Mouse (Mus musculus): ENCODE results near the gene Dennd4a. TPM values are rescaled to one million over a fixed set of nuclear protein-coding genes. Genes with fewer than 3 reads are reported as not detected.

Gene Dennd4a
- polyA plus RNA-seq, 1 experiment from 2014 or later = 19.7 TPM

DNA sequence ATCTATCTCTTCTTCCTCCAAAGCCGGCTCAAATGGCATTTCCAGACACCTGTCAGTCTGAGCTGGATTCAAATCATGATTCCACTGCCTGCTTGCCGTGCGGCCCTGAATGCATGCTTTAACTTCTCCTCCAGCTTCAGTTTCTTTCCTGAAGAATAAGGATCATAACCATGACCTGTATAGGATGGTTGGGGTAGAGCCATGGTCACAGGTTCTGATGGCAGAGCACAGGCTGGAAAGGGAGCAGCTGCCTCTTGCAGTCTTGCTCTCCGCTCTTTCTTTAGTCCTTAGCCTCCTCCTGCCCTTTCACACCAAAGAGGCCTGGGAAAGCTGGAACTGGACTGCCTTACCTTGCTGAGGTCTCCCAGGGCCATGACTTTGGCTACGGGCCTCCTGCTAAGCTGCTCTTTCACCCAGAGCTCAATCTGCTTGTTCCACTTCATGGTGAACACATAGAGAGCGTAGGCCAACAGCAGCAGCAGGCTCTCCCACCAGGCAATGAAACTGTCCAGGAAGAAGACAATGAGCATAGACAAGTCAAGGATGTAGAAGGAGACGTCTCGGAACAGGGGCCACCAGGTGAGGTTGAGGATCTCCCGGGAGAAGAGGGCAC, 136.4 kb downstream of the Dennd4a start:
- no peak overlapping the region for H3K27ac ChIP-seq (ENCODE audit: low read depth, low read length)
- H3K4me1 ChIP-seq (ENCODE audit: control insufficient read depth, insufficient read depth, low read length) = peaks cover 4% of the 10 kb centered on the region; the same call in 1 of the 2 replicates
- WGBS = 92% methylated on average over 9 of the region's 9 CpGs
- H3K9ac ChIP-seq (replicated peaks; ENCODE audit: low read depth, low read length) = no peak overlapping the region
- H3K36me3 ChIP-seq (ENCODE audit: control insufficient read depth, insufficient read depth, low read length) = no peaks in the 10 kb centered on the region
- H3K9me3 ChIP-seq (ENCODE audit: control insufficient read depth, low read length) = no peaks in the 10 kb centered on the region
- no peak for ATAC-seq (ENCODE audit: low read depth)
- H3K4me2 ChIP-seq (ENCODE audit: low read depth, low read length) = no peak overlapping the region
- no peak overlapping the region for H3K4me3 ChIP-seq (ENCODE audit: low read depth, low read length)
- no peaks in the 10 kb centered on the region for H3K27me3 ChIP-seq (ENCODE audit: control insufficient read depth, insufficient read depth, low read length)

GRCm38 (mm10) chr9:64951161-64951657, 140.1 kb downstream of the Dennd4a start, which contains the start of gene Slc24a1:
TSS of gene Slc24a1 (minus strand) at chr9:64951607.
- no peak within 1 kb of the TSS for H3K27ac ChIP-seq (ENCODE audit: low read depth, low read length)
- no peaks in the 10 kb centered on the region for H3K27me3 ChIP-seq (ENCODE audit: control insufficient read depth, insufficient read depth, low read length)
- 48% methylated on average over 11 of the region's 11 CpGs for WGBS
- no peak within 1 kb of the TSS for H3K4me3 ChIP-seq (ENCODE audit: low read depth, low read length)
- H3K36me3 ChIP-seq (ENCODE audit: control insufficient read depth, insufficient read depth, low read length) = no peaks in the 10 kb centered on the region
- no peak within 1 kb of the TSS for H3K4me2 ChIP-seq (ENCODE audit: low read depth, low read length)
- H3K9ac ChIP-seq (replicated peaks; ENCODE audit: low read depth, low read length) = no peak within 1 kb of the TSS
- H3K9me3 ChIP-seq (ENCODE audit: control insufficient read depth, low read length) = no peaks in the 10 kb centered on the region
- ATAC-seq (ENCODE audit: low read depth) = no peak
- H3K4me1 ChIP-seq (ENCODE audit: control insufficient read depth, insufficient read depth, low read length) = no peaks in the 10 kb centered on the region

GRCm38 (mm10) chr9:64952055-64952454, 140.9 kb downstream of the Dennd4a start:
- Histone ChIP-seq H3K9ac (replicated peaks; ENCODE audit: low read depth, low read length) (no peak overlapping the region), H3K4me1 (ENCODE audit: control insufficient read depth, insufficient read depth, low read length) (no peaks in the 10 kb centered on the region), H3K27ac (ENCODE audit: low read depth, low read length) (no peak overlapping the region), H3K4me2 (ENCODE audit: low read depth, low read length) (no peak overlapping the region), H3K27me3 (ENCODE audit: control insufficient read depth, insufficient read depth, low read length) (no peaks in the 10 kb centered on the region), H3K36me3 (ENCODE audit: control insufficient read depth, insufficient read depth, low read length) (no peaks in the 10 kb centered on the region), H3K9me3 (ENCODE audit: control insufficient read depth, low read length) (no peaks in the 10 kb centered on the region), H3K4me3 (ENCODE audit: low read depth, low read length) (no peak overlapping the region)
- WGBS = 25% methylated on average over 5 of the region's 5 CpGs
- no peak for ATAC-seq (ENCODE audit: low read depth)

DNA sequence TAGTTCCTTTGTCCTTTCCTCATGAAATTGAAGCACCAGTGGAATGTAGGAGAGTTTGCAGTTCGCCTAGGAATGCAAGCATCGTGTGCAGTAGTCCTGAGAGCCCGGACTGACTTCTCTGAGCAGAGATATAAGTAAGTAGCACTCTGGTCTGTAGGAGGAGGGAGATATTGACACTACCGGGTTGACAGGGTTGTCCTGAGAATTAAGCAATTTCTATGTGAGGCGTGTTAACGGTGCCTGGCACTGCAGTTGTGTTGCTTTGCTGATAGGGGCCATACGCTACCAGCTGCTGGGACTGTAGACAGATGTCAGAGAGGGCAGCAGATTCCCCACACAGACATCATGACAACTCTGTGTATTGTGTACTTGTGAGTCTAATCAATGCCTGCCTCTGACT, 142.1 kb downstream of the Dennd4a start:
- no peak for ATAC-seq (ENCODE audit: low read depth)
- 84% methylated on average over 7 of the region's 7 CpGs for WGBS
- Histone ChIP-seq H3K9me3 (ENCODE audit: control insufficient read depth, low read length) (no peaks in the 10 kb centered on the region), H3K4me2 (ENCODE audit: low read depth, low read length) (no peak overlapping the region), H3K4me1 (ENCODE audit: control insufficient read depth, insufficient read depth, low read length) (no peaks in the 10 kb centered on the region), H3K27ac (ENCODE audit: low read depth, low read length) (no peak overlapping the region), H3K9ac (replicated peaks; ENCODE audit: low read depth, low read length) (no peak overlapping the region), H3K27me3 (ENCODE audit: control insufficient read depth, insufficient read depth, low read length) (no peaks in the 10 kb centered on the region), H3K36me3 (ENCODE audit: control insufficient read depth, insufficient read depth, low read length) (no peaks in the 10 kb centered on the region), H3K4me3 (ENCODE audit: low read depth, low read length) (no peak overlapping the region)

DNA sequence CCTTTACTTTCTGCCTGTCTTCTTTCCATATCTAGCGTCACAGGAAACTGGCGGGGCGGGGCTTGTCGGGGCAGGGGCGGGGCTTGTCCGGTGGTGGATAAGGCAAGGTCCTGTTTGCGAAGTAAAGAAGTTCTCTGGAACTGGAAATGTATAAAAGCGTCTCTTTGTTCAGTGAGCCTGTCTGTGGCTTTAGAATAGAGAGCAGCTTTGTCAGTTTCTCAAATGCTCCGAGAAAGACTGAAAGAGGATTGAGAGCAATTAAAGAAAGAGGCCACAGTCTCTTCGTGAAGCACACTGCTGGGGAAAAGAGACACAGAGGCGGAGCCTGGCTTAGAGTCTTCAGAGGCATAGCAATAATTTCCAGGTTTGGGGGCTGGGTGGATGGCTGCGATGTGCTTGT, 145.2 kb downstream of the Dennd4a start:
- Histone ChIP-seq H3K4me1 (ENCODE audit: control insufficient read depth, insufficient read depth, low read length) (peaks cover 1% of the 10 kb centered on the region), H3K9me3 (ENCODE audit: control insufficient read depth, low read length) (no peaks in the 10 kb centered on the region), H3K27ac (ENCODE audit: low read depth, low read length) (peak overlapping the region; percentile 44; the same call in 1 of the 2 replicates), H3K4me3 (ENCODE audit: low read depth, low read length) (no peak overlapping the region), H3K36me3 (ENCODE audit: control insufficient read depth, insufficient read depth, low read length) (no peaks in the 10 kb centered on the region), H3K9ac (replicated peaks; ENCODE audit: low read depth, low read length) (no peak overlapping the region), H3K27me3 (ENCODE audit: control insufficient read depth, insufficient read depth, low read length) (no peaks in the 10 kb centered on the region), H3K4me2 (ENCODE audit: low read depth, low read length) (peak overlapping the region; percentile 16; the same call in 1 of the 2 replicates)
- ATAC-seq (ENCODE audit: low read depth) = no peak
- WGBS = 26% methylated on average over 12 of the region's 12 CpGs

GRCm38 (mm10) chr9:64957276-64957675, 146.1 kb downstream of the Dennd4a start:
- H3K36me3 ChIP-seq (ENCODE audit: control insufficient read depth, insufficient read depth, low read length) = no peaks in the 10 kb centered on the region
- peaks cover 8% of the 10 kb centered on the region for H3K4me1 ChIP-seq (ENCODE audit: control insufficient read depth, insufficient read depth, low read length)
- no peak for ATAC-seq (ENCODE audit: low read depth)
- H3K4me2 ChIP-seq (ENCODE audit: low read depth, low read length) = no peak overlapping the region
- no peaks in the 10 kb centered on the region for H3K9me3 ChIP-seq (ENCODE audit: control insufficient read depth, low read length)
- H3K27ac ChIP-seq (ENCODE audit: low read depth, low read length) = no peak overlapping the region
- 91% methylated on average over 3 of the region's 3 CpGs for WGBS
- H3K27me3 ChIP-seq (ENCODE audit: control insufficient read depth, insufficient read depth, low read length) = no peaks in the 10 kb centered on the region
- H3K9ac ChIP-seq (replicated peaks; ENCODE audit: low read depth, low read length) = no peak overlapping the region
- H3K4me3 ChIP-seq (ENCODE audit: low read depth, low read length) = no peak overlapping the region

DNA sequence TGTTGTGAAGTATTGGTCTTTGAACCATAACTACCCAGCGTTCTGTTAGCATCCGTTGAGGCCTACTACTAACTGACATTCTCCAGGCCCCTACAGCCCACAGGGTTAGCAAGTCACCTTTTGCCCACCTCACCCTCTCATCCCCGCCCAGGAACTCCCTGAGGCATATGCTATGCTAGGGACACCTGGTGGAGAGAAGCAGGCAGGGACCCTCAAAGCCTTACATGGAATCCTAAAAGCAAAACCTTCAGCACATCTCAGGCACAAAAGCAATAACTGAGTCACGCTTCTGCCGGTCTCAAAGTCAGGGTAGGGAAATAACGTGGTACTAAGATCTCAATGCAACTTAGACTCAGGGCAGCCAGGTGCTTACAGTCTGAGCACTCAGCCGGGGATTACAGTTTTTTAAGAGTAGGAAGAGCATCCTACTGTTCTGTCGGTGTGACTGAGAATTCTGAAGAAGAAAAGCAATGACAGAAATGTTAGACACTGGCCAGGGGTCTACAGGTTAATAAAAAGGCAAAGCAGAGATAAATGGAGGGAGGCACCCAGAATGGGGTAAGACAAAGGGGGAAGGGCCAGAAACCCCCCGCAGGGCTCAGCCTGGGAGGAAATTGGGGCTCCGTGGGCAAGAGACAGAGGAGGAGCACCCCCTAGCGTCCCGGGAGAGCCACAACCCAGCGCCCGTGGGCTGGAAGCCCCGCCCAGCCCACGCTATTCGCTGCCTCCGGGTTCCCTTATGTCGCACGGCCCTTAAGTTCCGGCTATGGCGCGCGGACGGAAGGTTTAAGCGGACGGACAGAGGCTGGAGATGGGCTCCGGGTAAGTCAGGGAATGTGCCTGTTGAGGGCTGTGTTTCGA, 149.2 kb downstream of the Dennd4a start, which contains the start of gene Ints14:
Gene Ints14, plus strand, starts transcription at position 789 of the 861 bp plus-strand sequence.
- H3K27me3 ChIP-seq (ENCODE audit: control insufficient read depth, insufficient read depth, low read length) = no peaks in the 10 kb centered on the region
- 5% methylated on average over 29 of the region's 29 CpGs for WGBS
- peak within 1 kb of the TSS; percentile 82 for H3K4me2 ChIP-seq (ENCODE audit: low read depth, low read length)
- H3K4me1 ChIP-seq (ENCODE audit: control insufficient read depth, insufficient read depth, low read length) = peaks cover 8% of the 10 kb centered on the region
- peak within 1 kb of the TSS; percentile 81 for H3K27ac ChIP-seq (ENCODE audit: low read depth, low read length)
- H3K36me3 ChIP-seq (ENCODE audit: control insufficient read depth, insufficient read depth, low read length) = peaks cover 12% of the 10 kb centered on the region; the same call in 1 of the 2 replicates
- no peaks in the 10 kb centered on the region for H3K9me3 ChIP-seq (ENCODE audit: control insufficient read depth, low read length)
- ATAC-seq (ENCODE audit: low read depth) = peak; percentile 97
- H3K4me3 ChIP-seq (ENCODE audit: low read depth, low read length) = peak within 1 kb of the TSS; percentile 76
- peak within 1 kb of the TSS; percentile 82 for H3K9ac ChIP-seq (replicated peaks; ENCODE audit: low read depth, low read length)

GRCm38 (mm10) chr9:64960978-64961320, 149.8 kb downstream of the Dennd4a start:
- Histone ChIP-seq H3K4me1 (ENCODE audit: control insufficient read depth, insufficient read depth, low read length) (peaks cover 8% of the 10 kb centered on the region), H3K4me2 (ENCODE audit: low read depth, low read length) (peak overlapping the region; percentile 82), H3K4me3 (ENCODE audit: low read depth, low read length) (peak overlapping the region; percentile 76), H3K27me3 (ENCODE audit: control insufficient read depth, insufficient read depth, low read length) (no peaks in the 10 kb centered on the region), H3K9ac (replicated peaks; ENCODE audit: low read depth, low read length) (peak overlapping the region; percentile 82), H3K9me3 (ENCODE audit: control insufficient read depth, low read length) (no peaks in the 10 kb centered on the region), H3K36me3 (ENCODE audit: control insufficient read depth, insufficient read depth, low read length) (peaks cover 13% of the 10 kb centered on the region; the same call in 1 of the 2 replicates), H3K27ac (ENCODE audit: low read depth, low read length) (peak overlapping the region; percentile 81)
- 0% methylated on average over 17 of the region's 17 CpGs for WGBS
- ATAC-seq (ENCODE audit: low read depth) = no peak; the same call in 1 of the 2 replicates

All from neural tube, embryonic 14.5 days (tissue).